Mouse (Mus musculus) intestine, embryonic 14.5 days (tissue): ENCODE measurements at regions not wholly inside any gene's neighbourhood (a gene's known extent, or its start where the extent isn't known, plus 50 kb on each side); places are given as distances from the start of the nearest gene placed in this dataset.

Source experiments
- ATAC-seq: fragments of 200-750 bp; cut with Nextera tagmentation; replicated peaks from 2 replicates; pipeline ENCODE4 v1.8.0; 2017; ENCODE audit warnings: low read depth, moderate number of reproducible peaks, moderate TSS enrichment, moderate library complexity; ENCODE audit not compliant: low FRiP score, low TSS enrichment
- DNase-seq: peaks from one replicate; pipeline ENCODE4 v3.0.0-alpha.2; 2018; ENCODE audit warnings: low spot score
- H3K27ac ChIP-seq: fragments of 300-500 bp; sonication (generic); 2 replicates; pipeline ENCODE4 v1.5.1; 2014; ENCODE audit warnings: low read depth, mild to moderate bottlenecking, control low read depth
- H3K27me3 ChIP-seq: fragments of 300-500 bp; sonication (generic); replicated peaks from 2 replicates; pipeline ENCODE4 v1.6.1; 2014; ENCODE audit warnings: low read length, control low read depth; ENCODE audit not compliant: control insufficient read depth, insufficient read depth
- H3K36me3 ChIP-seq: fragments of 300-500 bp; sonication (generic); 2 replicates; pipeline ENCODE4 v1.6.1; 2014; ENCODE audit warnings: low read length, control low read depth; ENCODE audit not compliant: control insufficient read depth, insufficient read depth
- H3K4me1 ChIP-seq: fragments of 300-500 bp; sonication (generic); replicated peaks from 2 replicates; pipeline ENCODE4 v1.6.1; 2014; ENCODE audit warnings: low read length, control low read depth, mixed read lengths; ENCODE audit not compliant: control insufficient read depth, insufficient read depth
- H3K4me2 ChIP-seq: fragments of 300-500 bp; sonication (generic); 2 replicates; pipeline ENCODE4 v1.6.1; 2014; ENCODE audit warnings: low read length
- H3K4me3 ChIP-seq: fragments of 300-500 bp; sonication (generic); 2 replicates; pipeline ENCODE4 v1.5.1; 2014; ENCODE audit warnings: low read depth, low read length, control low read depth, mixed read lengths
- H3K9ac ChIP-seq: fragments of 300-500 bp; sonication (generic); 2 replicates; pipeline ENCODE4 v1.6.1; 2014; ENCODE audit warnings: mild to moderate bottlenecking, low read length
- H3K9me3 ChIP-seq: fragments of 300-500 bp; sonication (generic); 2 replicates; pipeline ENCODE4 v1.6.1; 2016; ENCODE audit warnings: low read length, control low read depth; ENCODE audit not compliant: control insufficient read depth
- WGBS: fragments of 180-500 bp; shearing (Covaris S2); extraction: QIAGEN DNeasy Blood & Tissue Kit; methylation state at CpG from one replicate; pipeline ENCODE4 v1.1.7; 2014; 5-methylcytosine and 5-hydroxymethylcytosine counted together

- ATAC-seq (peak; percentile 66; the same call in 1 of the 2 replicates), DNase-seq (peak; percentile 51)
- no peak overlapping the region for H3K9ac ChIP-seq
- H3K27me3 ChIP-seq: no peaks in the 10 kb centered on the region
- H3K36me3 ChIP-seq: no peaks in the 10 kb centered on the region
- WGBS: 44% methylated on average over 8 of the region's 8 CpGs
- no peaks in the 10 kb centered on the region for H3K4me1 ChIP-seq
- H3K27ac ChIP-seq: no peak overlapping the region
- H3K4me2 ChIP-seq: no peak overlapping the region
- no peak overlapping the region for H3K4me3 ChIP-seq
- H3K9me3 ChIP-seq: no peaks in the 10 kb centered on the region
These were observed 176.6 kb downstream of the Wdr20rt start for GRCm38 (mm10) chr12:65401728-65402419.

GRCm38 (mm10) chr12:65403124-65403523 lies 177.8 kb downstream of the Wdr20rt start:
- no peaks in the 10 kb centered on the region for H3K9me3 ChIP-seq
- H3K4me1 ChIP-seq: no peaks in the 10 kb centered on the region
- DNase-seq: no peak
- H3K4me2 ChIP-seq: no peak overlapping the region
- 98% methylated on average over 2 of the region's 2 CpGs for WGBS
- no peak overlapping the region for H3K27ac ChIP-seq
- H3K9ac ChIP-seq: no peak overlapping the region
- H3K4me3 ChIP-seq: no peak overlapping the region
- H3K36me3 ChIP-seq: no peaks in the 10 kb centered on the region
- ATAC-seq: no peak
- H3K27me3 ChIP-seq: no peaks in the 10 kb centered on the region

- Histone ChIP-seq H3K27me3 (no peaks in the 10 kb centered on the region), H3K4me2 (no peak overlapping the region), H3K4me1 (no peaks in the 10 kb centered on the region), H3K36me3 (no peaks in the 10 kb centered on the region), H3K27ac (no peak overlapping the region), H3K9me3 (no peaks in the 10 kb centered on the region), H3K4me3 (no peak overlapping the region), H3K9ac (no peak overlapping the region)
- ATAC-seq (no peak), DNase-seq (no peak)
- WGBS: 57% methylated on average over 9 of the region's 9 CpGs
These were observed 187.8 kb downstream of the Wdr20rt start for GRCm38 (mm10) chr12:65413034-65413700.

- DNase-seq: no peak
These were observed 189.1 kb downstream of the Wdr20rt start for GRCm38 (mm10) chr12:65414393-65414792.

GRCm38 (mm10) chr12:65416909-65417308 lies 191.6 kb downstream of the Wdr20rt start:
- 68% methylated on average over 5 of the region's 5 CpGs for WGBS
- Histone ChIP-seq H3K9ac (no peak overlapping the region), H3K9me3 (no peaks in the 10 kb centered on the region), H3K36me3 (no peaks in the 10 kb centered on the region), H3K27ac (no peak overlapping the region), H3K4me2 (no peak overlapping the region), H3K27me3 (no peaks in the 10 kb centered on the region), H3K4me1 (no peaks in the 10 kb centered on the region), H3K4me3 (no peak overlapping the region)
- DNase-seq (no peak), ATAC-seq (no peak)

More at GRCm38 (mm10) chr12:65414393-65414792, 189.1 kb downstream of the Wdr20rt start:
- no peak overlapping the region for H3K4me2 ChIP-seq
- H3K4me3 ChIP-seq: no peak overlapping the region
- H3K36me3 ChIP-seq: no peaks in the 10 kb centered on the region
- WGBS: 70% methylated on average over 4 of the region's 4 CpGs
- H3K4me1 ChIP-seq: no peaks in the 10 kb centered on the region
- H3K9me3 ChIP-seq: no peaks in the 10 kb centered on the region
- H3K27ac ChIP-seq: no peak overlapping the region
- no peak for ATAC-seq
- H3K9ac ChIP-seq: no peak overlapping the region
- H3K27me3 ChIP-seq: no peaks in the 10 kb centered on the region

- Histone ChIP-seq H3K4me1 (no peaks in the 10 kb centered on the region), H3K9ac (no peak overlapping the region), H3K4me3 (no peak overlapping the region), H3K27ac (no peak overlapping the region), H3K36me3 (no peaks in the 10 kb centered on the region), H3K4me2 (no peak overlapping the region), H3K27me3 (no peaks in the 10 kb centered on the region), H3K9me3 (no peaks in the 10 kb centered on the region)
- DNase-seq (no peak), ATAC-seq (no peak)
- WGBS: 54% methylated on average over 7 of the region's 7 CpGs
These were observed 194.8 kb downstream of the Wdr20rt start for GRCm38 (mm10) chr12:65420127-65420526.

- Histone ChIP-seq H3K9me3 (no peaks in the 10 kb centered on the region), H3K27me3 (no peaks in the 10 kb centered on the region), H3K9ac (no peak overlapping the region), H3K4me2 (no peak overlapping the region), H3K27ac (no peak overlapping the region), H3K36me3 (no peaks in the 10 kb centered on the region), H3K4me3 (no peak overlapping the region), H3K4me1 (no peaks in the 10 kb centered on the region)
- ATAC-seq: no peak
- no peak for DNase-seq
- WGBS: 94% methylated on average over 2 of the region's 2 CpGs
These were observed 199.2 kb downstream of the Wdr20rt start for GRCm38 (mm10) chr12:65424506-65424905.

- Histone ChIP-seq H3K4me2 (no peak overlapping the region), H3K27ac (no peak overlapping the region), H3K27me3 (no peaks in the 10 kb centered on the region), H3K4me3 (no peak overlapping the region), H3K4me1 (no peaks in the 10 kb centered on the region), H3K36me3 (no peaks in the 10 kb centered on the region), H3K9me3 (no peaks in the 10 kb centered on the region), H3K9ac (no peak overlapping the region)
- 98% methylated on average over 2 of the region's 2 CpGs for WGBS
- ATAC-seq (no peak), DNase-seq (no peak)
These were observed 200.1 kb downstream of the Wdr20rt start for GRCm38 (mm10) chr12:65425440-65425839.

GRCm38 (mm10) chr12:65426884-65427283 lies 201.6 kb downstream of the Wdr20rt start:
- Histone ChIP-seq H3K4me3 (no peak overlapping the region), H3K27ac (no peak overlapping the region), H3K27me3 (no peaks in the 10 kb centered on the region), H3K36me3 (no peaks in the 10 kb centered on the region), H3K9me3 (no peaks in the 10 kb centered on the region), H3K9ac (no peak overlapping the region), H3K4me2 (no peak overlapping the region), H3K4me1 (no peaks in the 10 kb centered on the region)
- ATAC-seq (no peak), DNase-seq (no peak)
- 88% methylated on average over 11 of the region's 11 CpGs for WGBS
